Mouse (Mus musculus) embryonic stem cell, embryonic (primary cell): Measurements from ENCODE around the gene Sprr2a2.
"Not testable (repeated sequence)": the region's sequence is repeated elsewhere in the genome, so short reads cannot be mapped to it uniquely, and the experiment has no call there.

Experiments
- CTCF ChIA-PET, 4 experiments: fragments of 300-600 bp in 2 of 4; fragments of 350-600 bp in 2 of 4; sonication (Branson Sonifier 250); formaldehyde crosslinking; loops; one replicate each; lab custom pipeline; 2022; ENCODE audit warnings: inconsistent platforms in 2 of 4; lab: Charles Lee
- POLR2A ChIA-PET, 4 experiments: fragments of 300-600 bp in 2 of 4; fragments of 350-600 bp in 2 of 4; sonication (Branson Sonifier 250); formaldehyde crosslinking; loops; one replicate each; lab custom pipeline; 2022; ENCODE audit warnings: antibody characterized with exemption in 4 of 4, inconsistent platforms in 1 of 4; lab: Charles Lee

Sprr2a2 gene

GRCm38 (mm10) chr3:92271414-92271985, 55.8 kb downstream of the Sprr2a2 start:
- CTCF ChIA-PET, POLR2A ChIA-PET: not testable (repeated sequence)

- POLR2A ChIA-PET, CTCF ChIA-PET: not testable (repeated sequence)
These were observed 57.8 kb downstream of the Sprr2a2 start for GRCm38 (mm10) chr3:92273504-92273903.

GRCm38 (mm10) chr3:92274018-92274417, 58.3 kb downstream of the Sprr2a2 start:
- POLR2A ChIA-PET, CTCF ChIA-PET: not testable (repeated sequence)

- CTCF ChIA-PET, POLR2A ChIA-PET: not testable (repeated sequence)
These were observed 63.9 kb downstream of the Sprr2a2 start for GRCm38 (mm10) chr3:92279663-92280062.

GRCm38 (mm10) chr3:92280963-92281606, 65.4 kb downstream of the Sprr2a2 start:
- CTCF ChIA-PET, POLR2A ChIA-PET: not testable (repeated sequence)

GRCm38 (mm10) chr3:92285101-92285500, 69.4 kb downstream of the Sprr2a2 start, which contains the start of gene Sprr2a3:
TSS of gene Sprr2a3 (plus strand) at chr3:92285417.
- CTCF ChIA-PET, result not testable (repeated sequence)

GRCm38 (mm10) chr3:92288489-92288888, 72.8 kb downstream of the Sprr2a2 start:
- POLR2A ChIA-PET, CTCF ChIA-PET: not testable (repeated sequence)

More at GRCm38 (mm10) chr3:92285101-92285500, 69.4 kb downstream of the Sprr2a2 start, which contains the start of gene Sprr2a3:
- POLR2A ChIA-PET, result not testable (repeated sequence)
